Mouse (Mus musculus) naive thymus-derived CD4-positive, alpha-beta T cell, adult 2 months (primary cell): ENCODE measurements around the gene Pou3f1.

Source experiments
- DNase-seq: peaks from one replicate; pipeline ENCODE4 v3.0.0-alpha.2; 2011; ENCODE audit warnings: low read depth

Pou3f1 gene

GRCm38 (mm10) chr4:124656518-124656853 is at the start of gene Pou3f1:
Gene Pou3f1 (plus strand): TSS chr4:124656807.
- DNase-seq: no peak

- no peak for DNase-seq
These were observed 49.4 kb upstream of the Pou3f1 start for GRCm38 (mm10) chr4:124607166-124607565.

GRCm38 (mm10) chr4:124610066-124610465 is 46.5 kb upstream of the Pou3f1 start:
- DNase-seq: no peak

GRCm38 (mm10) chr4:124610703-124611102 is 45.9 kb upstream of the Pou3f1 start, which contains the start of gene 3100002H09Rik:
Gene 3100002H09Rik (minus strand): TSS chr4:124610803.
- no peak for DNase-seq

- DNase-seq: no peak
These were observed 44.8 kb upstream of the Pou3f1 start for GRCm38 (mm10) chr4:124611768-124612167.

GRCm38 (mm10) chr4:124614189-124614588 is 42.4 kb upstream of the Pou3f1 start:
- no peak for DNase-seq

- DNase-seq: no peak
These were observed 41.1 kb upstream of the Pou3f1 start for GRCm38 (mm10) chr4:124615406-124615960.

- DNase-seq: no peak
These were observed 40.6 kb upstream of the Pou3f1 start for GRCm38 (mm10) chr4:124615986-124616385.

- no peak for DNase-seq
These were observed 40.0 kb upstream of the Pou3f1 start for GRCm38 (mm10) chr4:124616636-124617035.

GRCm38 (mm10) chr4:124618599-124618998 is 38.0 kb upstream of the Pou3f1 start:
- no peak for DNase-seq

GRCm38 (mm10) chr4:124621406-124621805 is 35.2 kb upstream of the Pou3f1 start:
- no peak for DNase-seq

GRCm38 (mm10) chr4:124622566-124622965 is 34.0 kb upstream of the Pou3f1 start:
- DNase-seq: no peak

- no peak for DNase-seq
These were observed 32.5 kb upstream of the Pou3f1 start for GRCm38 (mm10) chr4:124624111-124624581.

- no peak for DNase-seq
These were observed 29.8 kb upstream of the Pou3f1 start for GRCm38 (mm10) chr4:124626836-124627235.

GRCm38 (mm10) chr4:124631456-124631855 is 25.2 kb upstream of the Pou3f1 start:
- no peak for DNase-seq

- no peak for DNase-seq
These were observed 23.8 kb upstream of the Pou3f1 start for GRCm38 (mm10) chr4:124632856-124633255.

GRCm38 (mm10) chr4:124633281-124633680 is 23.3 kb upstream of the Pou3f1 start:
- no peak for DNase-seq

GRCm38 (mm10) chr4:124639715-124640114 is 16.9 kb upstream of the Pou3f1 start:
- DNase-seq: no peak

- no peak for DNase-seq
These were observed 12.7 kb upstream of the Pou3f1 start for GRCm38 (mm10) chr4:124643859-124644258.

- DNase-seq: no peak
These were observed 11.6 kb upstream of the Pou3f1 start for GRCm38 (mm10) chr4:124644974-124645433.

GRCm38 (mm10) chr4:124646591-124646990 is 10.0 kb upstream of the Pou3f1 start:
- DNase-seq: no peak

- no peak for DNase-seq
These were observed 8.7 kb upstream of the Pou3f1 start for GRCm38 (mm10) chr4:124647909-124648308.

GRCm38 (mm10) chr4:124652886-124653285 is 3.7 kb upstream of the Pou3f1 start:
- DNase-seq: no peak
